Mouse (Mus musculus) erythroblast, adult 5-6 weeks (primary cell): ENCODE measurements around the gene Skp1a. TPM values are rescaled to one million over a fixed set of nuclear protein-coding genes. Genes with fewer than 3 reads are reported as not detected.

Source experiments
- ATAC-seq: replicated peaks from 2 replicates; pipeline ENCODE4 v1.8.0; 2016; ENCODE audit warnings: moderate number of reproducible peaks, mild to moderate bottlenecking, moderate TSS enrichment, inconsistent platforms; ENCODE audit not compliant: poor library complexity, low FRiP score, severe bottlenecking
- total RNA-seq, 2 experiments: library from RNA; stranded (forward) in 1 of 2; stranded (reverse) in 1 of 2; fragments of 150-400 nt in 1 of 2; fragments of 200-764, 138-1000 nt in 1 of 2; gene quantifications; 2 replicates each; pipeline versions ENCODE4 v1.2.3 to v1.2.4; 2015 to 2017; ENCODE audit warnings: low replicate concordance in 2 of 2

The Skp1a gene
- total RNA-seq, 2 experiments from 2014 or later = 81.2 to 95.3 TPM

- ATAC-seq = no peak
Observed at GRCm38 (mm10) chr11:52275774-52276555, 44.2 kb downstream of the Skp1a start.

GRCm38 (mm10) chr11:52276961-52277391 is 45.2 kb downstream of the Skp1a start:
- no peak for ATAC-seq

- ATAC-seq = no peak
Observed at GRCm38 (mm10) chr11:52277433-52278150, 45.8 kb downstream of the Skp1a start.

GRCm38 (mm10) chr11:52278164-52278563 is 46.4 kb downstream of the Skp1a start:
- no peak for ATAC-seq

- ATAC-seq = no peak
Observed at GRCm38 (mm10) chr11:52278991-52279390, 47.2 kb downstream of the Skp1a start.

GRCm38 (mm10) chr11:52279611-52280145 is 47.9 kb downstream of the Skp1a start:
- no peak for ATAC-seq

- no peak for ATAC-seq
Observed at GRCm38 (mm10) chr11:52280566-52281455, 49.0 kb downstream of the Skp1a start.

- ATAC-seq = no peak
Observed at GRCm38 (mm10) chr11:52281568-52282328, 50.0 kb downstream of the Skp1a start.

GRCm38 (mm10) chr11:52282420-52282773 is 50.6 kb downstream of the Skp1a start:
- ATAC-seq = no peak

GRCm38 (mm10) chr11:52282774-52283595 is 51.2 kb downstream of the Skp1a start, which contains the start of gene Tcf7:
Tcf7 (minus strand) TSS chr11:52283014.
- ATAC-seq = no peak

- ATAC-seq = no peak
Observed at GRCm38 (mm10) chr11:52283596-52284571, 52.1 kb downstream of the Skp1a start.

GRCm38 (mm10) chr11:52286301-52286957 is 54.6 kb downstream of the Skp1a start:
- no peak for ATAC-seq

GRCm38 (mm10) chr11:52286958-52287305 is 55.1 kb downstream of the Skp1a start:
- no peak for ATAC-seq

GRCm38 (mm10) chr11:52292346-52292745 is 60.6 kb downstream of the Skp1a start:
- ATAC-seq = no peak

- ATAC-seq = no peak
Observed at GRCm38 (mm10) chr11:52292894-52293293, 61.1 kb downstream of the Skp1a start.

- ATAC-seq = no peak
Observed at GRCm38 (mm10) chr11:52294103-52294502, 62.3 kb downstream of the Skp1a start.
